Mouse (Mus musculus) stomach, postnatal 0 days (tissue): ENCODE data around the gene Vash2. TPM values are rescaled to one million over a fixed set of nuclear protein-coding genes. Genes with fewer than 3 reads are reported as not detected.

Experiments used
- ATAC-seq: fragments of 200-750 bp; cut with Nextera tagmentation; 2 replicates; pipeline ENCODE4 v1.8.0; 2017; ENCODE audit not compliant: low FRiP score, low TSS enrichment
- DNase-seq: peaks from one replicate; pipeline ENCODE4 v3.0.0-alpha.2; 2016; ENCODE audit warnings: low spot score
- H3K27ac ChIP-seq: fragments of 300-500 bp; sonication (generic); replicated peaks from 2 replicates; pipeline ENCODE4 v1.5.1; 2014; ENCODE audit warnings: mild to moderate bottlenecking, control low read depth
- H3K27me3 ChIP-seq: fragments of 300-500 bp; sonication (generic); 2 replicates; pipeline ENCODE4 v1.6.1; 2014; ENCODE audit warnings: low read length; ENCODE audit not compliant: control insufficient read depth, insufficient read depth
- H3K36me3 ChIP-seq: fragments of 300-500 bp; sonication (generic); 2 replicates; pipeline ENCODE4 v1.6.1; 2014; ENCODE audit warnings: low read length, mixed read lengths; ENCODE audit not compliant: control insufficient read depth, insufficient read depth
- H3K4me1 ChIP-seq: fragments of 300-500 bp; sonication (generic); replicated peaks from 2 replicates; pipeline ENCODE4 v1.6.1; 2014; ENCODE audit warnings: antibody characterized with exemption; ENCODE audit not compliant: control insufficient read depth, insufficient read depth
- H3K4me2 ChIP-seq: fragments of 300-500 bp; sonication (generic); replicated peaks from 2 replicates; pipeline ENCODE4 v1.6.1; 2014; ENCODE audit warnings: low read depth, mild to moderate bottlenecking, control low read depth, moderate library complexity
- H3K4me3 ChIP-seq: fragments of 300-500 bp; sonication (generic); 2 replicates; pipeline ENCODE4 v1.5.1; 2014; ENCODE audit warnings: low read depth, low read length, control low read depth
- H3K9ac ChIP-seq: fragments of 300-500 bp; sonication (generic); 2 replicates; pipeline ENCODE4 v1.6.1; 2014; ENCODE audit warnings: mild to moderate bottlenecking, low read length, control low read depth, mixed read lengths
- H3K9me3 ChIP-seq: fragments of 300-500 bp; sonication (generic); 2 replicates; pipeline ENCODE4 v1.6.1; 2016; ENCODE audit warnings: low read length; ENCODE audit not compliant: control insufficient read depth
- CTCF ChIP-seq: IDR thresholded peaks from 2 replicates; pipeline ENCODE4 v1.5.1; 2016; ENCODE audit warnings: antibody characterized with exemption, low read depth, mild to moderate bottlenecking, moderate library complexity
- EP300 ChIP-seq: optimal IDR thresholded peaks from 2 replicates; pipeline ENCODE3; 2016; ENCODE audit warnings: antibody characterized with exemption
- WGBS: fragments of 180-500 bp; shearing (Covaris S2); extraction: QIAGEN DNeasy Blood & Tissue Kit; methylation state at CpG from one replicate; pipeline ENCODE4 v1.1.7; 2014; 5-methylcytosine and 5-hydroxymethylcytosine counted together
- polyA plus RNA-seq: library from polyadenylated mRNA; unstranded; fragments of >200 nt; fragmentation: Nextera tagmentation; extraction: Ambion mirVana; gene quantifications from 2 replicates; pipeline ENCODE4 v1.2.1, GENCODE M21; 2015

Gene Vash2
- polyA plus RNA-seq, 1 experiment from 2014 or later, result 3.8 TPM

- DNase-seq (no peak), ATAC-seq (no peak)
- no peak overlapping the region for H3K4me2 ChIP-seq
- no peak overlapping the region for H3K27ac ChIP-seq
- H3K9me3 ChIP-seq, result no peaks in the 10 kb centered on the region
- H3K9ac ChIP-seq, result no peak overlapping the region
- H3K36me3 ChIP-seq, result no peaks in the 10 kb centered on the region
- H3K4me1 ChIP-seq, result 0 out of 2 replicates have a peak, but pooled peaks cover under 1% of the 10 kb centered on the region
- WGBS, result 54% methylated on average over 7 of the region's 7 CpGs
- no peak overlapping the region for H3K4me3 ChIP-seq
- TF ChIP-seq CTCF (no peak), EP300 (no peak)
- H3K27me3 ChIP-seq, result no peaks in the 10 kb centered on the region
Observed at GRCm38 (mm10) chr1:190972612-190973192, 6.4 kb downstream of the Vash2 start.

GRCm38 (mm10) chr1:190971708-190972610 lies 7.1 kb downstream of the Vash2 start:
- no peaks in the 10 kb centered on the region for H3K36me3 ChIP-seq

GRCm38 (mm10) chr1:190968010-190968409 lies 11.1 kb downstream of the Vash2 start:
- DNase-seq (no peak), ATAC-seq (no peak)
- no peaks in the 10 kb centered on the region for H3K9me3 ChIP-seq
- TF ChIP-seq CTCF, result no peak
- TF ChIP-seq EP300, result no peak
- H3K27ac ChIP-seq, result no peak overlapping the region
- no peak overlapping the region for H3K4me3 ChIP-seq
- no peaks in the 10 kb centered on the region for H3K4me1 ChIP-seq
- H3K27me3 ChIP-seq, result no peaks in the 10 kb centered on the region
- no peak overlapping the region for H3K9ac ChIP-seq
- no peaks in the 10 kb centered on the region for H3K36me3 ChIP-seq
- H3K4me2 ChIP-seq, result no peak overlapping the region
- 89% methylated on average over 7 of the region's 7 CpGs for WGBS

More at GRCm38 (mm10) chr1:190971708-190972610, 7.1 kb downstream of the Vash2 start:
- no peak overlapping the region for H3K9ac ChIP-seq
- WGBS, result 73% methylated on average over 14 of the region's 14 CpGs
- no peaks in the 10 kb centered on the region for H3K9me3 ChIP-seq
- TF ChIP-seq EP300, result no peak
- TF ChIP-seq CTCF, result no peak
- H3K4me3 ChIP-seq, result no peak overlapping the region
- no peak overlapping the region for H3K4me2 ChIP-seq
- H3K4me1 ChIP-seq, result no peaks in the 10 kb centered on the region
- no peak overlapping the region for H3K27ac ChIP-seq
- ATAC-seq, result peak; percentile 45; the same call in 1 of the 2 replicates
- H3K27me3 ChIP-seq, result no peaks in the 10 kb centered on the region
- DNase-seq, result peak; percentile 26

- no peaks in the 10 kb centered on the region for H3K27me3 ChIP-seq
- DNase-seq (no peak), ATAC-seq (no peak)
- no peak overlapping the region for H3K9ac ChIP-seq
- no peak overlapping the region for H3K4me2 ChIP-seq
- no peaks in the 10 kb centered on the region for H3K36me3 ChIP-seq
- H3K4me3 ChIP-seq, result no peak overlapping the region
- H3K4me1 ChIP-seq, result no peaks in the 10 kb centered on the region
- TF ChIP-seq CTCF (no peak), EP300 (no peak)
- WGBS, result 71% methylated on average over 15 of the region's 15 CpGs
- no peak overlapping the region for H3K27ac ChIP-seq
- no peaks in the 10 kb centered on the region for H3K9me3 ChIP-seq
Observed at GRCm38 (mm10) chr1:190964992-190965780, 13.9 kb downstream of the Vash2 start.

- H3K36me3 ChIP-seq, result no peaks in the 10 kb centered on the region
- no peak overlapping the region for H3K4me3 ChIP-seq
Observed at GRCm38 (mm10) chr1:190962760-190963159, 16.3 kb downstream of the Vash2 start.

More at GRCm38 (mm10) chr1:190962760-190963159, 16.3 kb downstream of the Vash2 start:
- Histone ChIP-seq H3K9me3 (no peaks in the 10 kb centered on the region), H3K27ac (no peak overlapping the region), H3K27me3 (no peaks in the 10 kb centered on the region), H3K4me1 (no peaks in the 10 kb centered on the region), H3K9ac (no peak overlapping the region), H3K4me2 (no peak overlapping the region)
- ATAC-seq (no peak), DNase-seq (no peak)
- TF ChIP-seq CTCF, result no peak
- no peak for TF ChIP-seq EP300
- 94% methylated on average over 3 of the region's 3 CpGs for WGBS
